Mouse (Mus musculus): ENCODE results near the gene Slc39a11.

The Slc39a11 gene

DNA sequence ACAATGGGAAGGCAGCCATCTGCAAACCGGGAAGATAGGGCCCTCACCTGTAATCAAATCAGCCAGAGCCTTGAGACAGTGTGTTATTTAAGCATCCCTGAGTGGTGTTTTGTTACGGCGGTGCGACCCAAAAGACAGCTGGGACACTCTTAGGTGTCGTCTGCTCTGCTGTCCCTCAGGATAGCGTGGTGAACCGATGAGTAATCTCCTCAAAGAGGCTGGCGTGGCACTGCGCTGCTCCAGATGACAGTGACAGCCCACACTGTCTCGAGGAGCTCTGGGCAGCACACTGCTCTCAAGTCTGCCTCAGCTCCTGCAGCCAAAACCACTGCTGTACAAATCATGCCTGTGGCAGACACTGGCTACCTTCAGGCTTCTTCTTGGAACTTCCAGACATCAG lies 133.7 kb downstream of the Slc39a11 start:
- no peak for DNase-seq (ENCODE audit: low read depth in 1 of 2, low spot score in 2 of 2)

- no peak for DNase-seq (ENCODE audit: low read depth in 1 of 2, low spot score in 2 of 2)
Measured at GRCm38 (mm10) chr11:113512976-113513375, 136.9 kb downstream of the Slc39a11 start.

DNA sequence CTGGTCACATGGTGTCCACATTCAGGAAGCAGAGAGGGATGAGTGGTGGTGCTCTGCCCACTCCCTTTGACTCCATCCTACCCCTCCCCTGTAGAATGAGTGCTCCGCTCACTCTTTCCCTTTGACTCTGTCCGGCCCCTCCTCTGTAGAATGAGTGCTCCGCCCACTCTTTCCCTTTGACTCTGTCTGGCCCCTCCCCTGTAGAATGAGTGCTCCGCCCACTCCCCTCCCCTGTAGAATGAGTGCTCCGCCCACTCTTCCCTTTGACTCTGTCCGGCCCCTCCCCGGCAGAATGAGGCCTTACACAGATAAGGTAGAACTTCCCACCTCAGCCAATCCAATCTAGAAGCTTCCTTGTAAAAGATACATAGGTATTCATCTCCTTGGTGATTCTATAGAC lies 137.7 kb downstream of the Slc39a11 start:
- DNase-seq (ENCODE audit: low read depth in 1 of 2, low spot score in 2 of 2) = no peak

- DNase-seq (ENCODE audit: low read depth in 1 of 2, low spot score in 2 of 2) = no peak
Measured at GRCm38 (mm10) chr11:113510969-113511625, 138.8 kb downstream of the Slc39a11 start.

DNA sequence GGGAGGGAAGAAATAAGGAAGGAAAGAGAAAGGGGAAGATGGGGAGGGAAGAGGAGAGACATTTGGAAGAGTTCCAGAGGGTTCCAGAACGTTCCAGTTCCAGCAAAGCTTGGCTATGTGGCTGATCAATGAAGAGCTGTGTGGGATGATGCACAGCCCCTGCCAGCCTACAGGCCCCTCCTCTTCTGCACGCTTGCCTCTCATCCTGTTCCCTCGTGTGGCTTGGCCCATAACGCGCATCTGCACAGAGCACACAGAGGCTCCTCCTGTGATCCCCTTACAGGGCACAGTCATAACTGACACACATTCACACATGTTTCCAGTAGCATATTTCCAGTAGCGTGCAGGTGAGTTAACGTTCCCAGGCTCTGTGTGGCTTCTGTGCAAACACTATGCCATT lies 139.6 kb downstream of the Slc39a11 start:
- DNase-seq (ENCODE audit: low read depth in 1 of 2, low spot score in 2 of 2) = no peak

DNA sequence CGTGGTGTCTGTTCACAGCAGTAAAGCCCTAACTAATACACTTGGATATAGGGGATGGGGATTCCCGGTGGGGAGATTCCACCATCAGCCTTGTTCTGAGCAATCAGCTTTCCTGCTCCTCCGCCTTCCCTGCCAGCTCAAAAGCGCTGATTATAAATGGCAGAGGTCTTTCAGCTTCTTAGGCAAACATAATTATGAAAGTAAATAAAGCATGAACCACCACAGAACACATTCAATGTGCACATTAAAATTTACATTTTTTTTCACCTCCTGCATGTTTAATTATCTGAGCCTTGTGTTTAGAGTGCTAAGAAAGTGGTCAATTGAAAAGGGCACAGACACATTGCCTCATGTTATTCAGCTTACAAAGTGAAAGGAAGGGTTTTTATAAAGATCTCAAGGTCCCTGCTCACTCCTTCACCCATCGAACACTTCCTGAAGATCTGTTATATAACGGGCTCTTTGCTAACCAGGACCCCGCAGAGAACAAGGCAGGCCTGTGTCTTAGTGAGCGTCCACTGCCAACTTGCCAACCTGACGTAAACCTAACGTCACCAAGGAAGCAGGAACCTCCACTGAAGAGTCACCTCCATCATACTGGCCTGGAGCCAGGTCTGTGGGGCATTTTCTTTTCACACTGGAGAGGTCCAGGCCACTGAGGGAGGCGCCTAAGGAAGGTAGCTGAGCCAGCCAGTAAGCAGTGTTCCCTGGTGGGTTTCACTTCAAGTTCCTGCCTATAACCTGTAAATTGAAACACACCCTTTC lies 142.0 kb downstream of the Slc39a11 start:
- no peak for DNase-seq (ENCODE audit: low read depth in 1 of 2, low spot score in 2 of 2)

DNA sequence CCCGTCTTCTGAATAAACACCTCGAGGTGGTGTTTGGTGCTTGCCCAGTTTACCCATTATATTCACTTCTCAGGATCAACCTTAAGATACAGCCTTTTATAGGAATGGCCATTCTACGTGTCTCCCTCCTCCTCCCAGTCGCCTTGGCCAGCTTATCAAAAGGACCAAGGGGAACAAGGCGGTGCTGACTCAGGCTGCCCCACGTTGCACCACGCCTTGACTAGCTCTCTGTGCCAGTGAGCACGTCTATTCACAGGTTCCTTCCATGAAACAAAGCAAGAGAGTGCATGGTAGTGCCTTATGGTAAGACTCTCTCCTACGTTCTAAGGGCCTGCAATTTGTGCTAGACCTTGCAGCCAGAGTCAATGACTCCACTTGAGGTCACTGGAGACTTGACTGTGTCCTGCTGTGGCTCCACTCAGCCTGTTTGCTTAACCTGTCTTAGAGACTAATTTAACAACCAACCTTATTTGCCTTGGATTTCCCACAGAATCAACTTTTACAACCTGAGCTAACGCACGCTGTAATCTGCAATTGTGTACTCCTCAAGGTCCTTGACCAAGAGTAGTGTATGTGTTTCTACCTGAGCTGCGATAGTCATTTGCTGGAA lies 144.2 kb downstream of the Slc39a11 start:
- no peak for DNase-seq (ENCODE audit: low read depth in 1 of 2, low spot score in 2 of 2)

DNA sequence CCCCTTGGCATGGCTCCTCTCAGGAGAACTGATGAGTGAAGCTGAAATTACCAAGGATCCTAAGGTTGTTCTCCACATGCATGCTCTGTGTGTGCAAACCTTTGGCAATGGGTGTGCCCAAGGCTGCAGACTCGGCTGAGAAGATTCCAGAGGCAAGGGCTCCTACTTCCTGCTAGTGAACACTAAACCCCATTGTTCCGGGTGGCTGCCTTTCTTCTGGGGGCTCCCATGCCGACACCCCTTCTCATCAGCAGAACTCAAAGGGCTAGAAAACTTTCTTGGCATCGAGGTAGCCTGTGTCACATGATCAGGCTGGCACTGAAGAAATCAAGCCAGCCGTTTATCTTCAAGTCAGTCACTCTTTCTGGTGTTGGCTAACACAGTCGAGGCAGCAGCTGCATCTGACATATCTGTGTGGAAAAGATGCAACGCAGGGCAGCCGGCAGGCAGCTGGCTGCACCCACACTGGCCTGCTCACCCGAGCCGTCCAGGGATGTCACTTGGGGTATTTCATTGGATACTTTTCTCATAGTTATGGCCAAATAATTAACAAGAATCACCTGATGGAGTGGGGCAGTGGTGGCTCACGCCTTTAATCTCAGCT lies 145.3 kb downstream of the Slc39a11 start:
- no peak for DNase-seq (ENCODE audit: low read depth in 1 of 2, low spot score in 2 of 2)

DNA sequence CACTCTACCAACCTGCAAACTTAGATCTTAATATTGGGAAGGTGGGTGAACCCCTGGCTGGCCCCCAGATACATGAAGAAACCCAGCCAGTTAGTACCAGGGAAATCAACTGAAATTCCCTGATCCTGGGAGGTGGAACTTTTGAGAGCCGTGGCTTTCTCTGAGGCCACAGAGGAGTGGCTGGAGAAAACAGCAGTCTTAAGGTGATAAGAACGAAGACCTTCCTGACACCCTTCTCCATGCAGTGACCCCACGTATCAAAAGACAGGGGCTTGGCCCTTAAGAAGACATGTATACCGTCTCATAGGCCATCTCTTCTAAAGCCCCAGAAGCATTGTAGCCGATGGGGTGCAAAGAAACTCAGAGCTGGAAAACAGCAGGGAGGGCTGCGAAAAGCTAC lies 146.9 kb downstream of the Slc39a11 start:
- no peak for DNase-seq (ENCODE audit: low read depth in 1 of 2, low spot score in 2 of 2)

DNA sequence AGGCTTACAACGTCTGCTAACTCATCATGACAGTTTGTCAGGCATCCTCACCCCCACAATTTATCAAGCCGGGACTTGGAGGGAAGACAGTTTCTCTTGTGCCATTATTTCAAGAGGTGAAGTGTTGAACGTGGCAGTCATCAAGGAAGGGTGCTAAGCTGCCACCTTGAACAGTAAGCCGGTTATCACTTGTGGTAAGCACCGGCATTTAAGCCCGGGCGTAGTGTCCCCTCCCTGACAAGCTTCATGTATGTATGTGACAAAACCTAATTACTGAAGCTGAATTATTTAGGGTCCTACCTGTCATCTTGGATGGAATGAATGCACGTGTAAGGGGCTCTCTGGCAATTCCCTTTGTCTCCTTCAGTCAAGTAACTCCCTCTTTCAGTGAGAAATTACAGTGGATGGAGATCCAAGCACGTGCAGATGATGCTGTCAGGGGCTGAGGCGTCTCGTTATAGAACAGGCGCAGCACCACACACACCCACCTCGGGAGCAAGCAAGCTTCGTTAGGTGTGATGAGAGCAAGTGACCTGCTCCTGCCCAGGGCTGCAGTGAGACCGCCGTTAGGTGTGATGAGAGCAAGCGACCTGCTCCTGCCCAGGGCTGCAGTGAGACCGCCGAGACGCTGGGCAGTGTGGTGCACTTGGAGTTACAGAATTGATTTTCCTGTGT lies 149.1 kb downstream of the Slc39a11 start:
- DNase-seq (ENCODE audit: low read depth in 1 of 2, low spot score in 2 of 2) = no peak

DNA sequence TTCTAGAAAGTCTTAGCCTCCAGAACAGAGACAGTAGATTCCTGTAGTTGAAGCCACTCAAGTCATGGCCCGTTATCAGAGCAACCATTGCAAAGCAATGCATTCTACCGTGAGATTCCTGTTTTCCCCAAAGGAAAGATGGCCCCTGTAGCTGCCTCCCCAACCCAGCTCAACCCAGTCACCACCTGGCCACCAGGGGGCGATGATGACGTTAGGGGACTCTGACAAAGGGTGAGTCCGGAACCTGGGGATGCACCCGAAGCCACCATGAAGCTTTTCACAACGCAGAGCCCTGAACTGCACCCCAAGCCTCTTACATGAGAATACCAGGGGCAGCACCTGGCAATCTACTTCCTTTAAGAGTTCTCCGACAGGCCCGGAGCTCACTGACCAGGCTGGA lies 151.0 kb downstream of the Slc39a11 start:
- peak in 1 of 2 experiments; percentile 21 for DNase-seq (ENCODE audit: low read depth in 1 of 2, low spot score in 2 of 2)

GRCm38 (mm10) chr11:113494021-113494546 lies 155.8 kb downstream of the Slc39a11 start:
- no peak for DNase-seq (ENCODE audit: low read depth in 1 of 2, low spot score in 2 of 2)

GRCm38 (mm10) chr11:113490530-113491520 lies 159.1 kb downstream of the Slc39a11 start:
- no peak for DNase-seq (ENCODE audit: low read depth in 1 of 2, low spot score in 2 of 2)

GRCm38 (mm10) chr11:113487603-113488335 lies 162.1 kb downstream of the Slc39a11 start:
- no peak for DNase-seq (ENCODE audit: low read depth in 1 of 2, low spot score in 2 of 2)

GRCm38 (mm10) chr11:113484037-113484436 lies 165.8 kb downstream of the Slc39a11 start:
- no peak for DNase-seq (ENCODE audit: low read depth in 1 of 2, low spot score in 2 of 2)

GRCm38 (mm10) chr11:113477550-113477949 lies 172.3 kb downstream of the Slc39a11 start:
- no peak for DNase-seq (ENCODE audit: low read depth in 1 of 2, low spot score in 2 of 2)

DNA sequence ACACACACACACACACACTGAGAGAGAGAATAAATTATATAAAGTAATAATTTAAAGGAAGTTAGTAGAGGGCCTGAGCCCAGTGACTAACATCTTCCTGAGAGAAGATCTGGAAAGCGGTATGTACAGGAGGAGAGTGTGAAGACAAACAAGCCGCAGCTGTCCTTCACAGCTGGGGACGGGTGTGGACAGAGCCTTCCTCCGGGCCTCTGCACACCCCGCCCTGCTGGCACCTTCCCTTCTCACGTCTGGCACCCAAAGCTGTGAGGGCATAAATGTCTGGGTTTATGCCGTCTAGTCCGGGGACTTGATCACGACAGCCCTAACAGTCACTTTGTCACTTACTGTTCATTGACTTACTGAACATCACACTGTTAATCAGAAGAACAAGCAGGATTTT lies 173.2 kb downstream of the Slc39a11 start:
- no peak for DNase-seq (ENCODE audit: low read depth in 1 of 2, low spot score in 2 of 2)

GRCm38 (mm10) chr11:113475491-113475890 lies 174.4 kb downstream of the Slc39a11 start:
- no peak for DNase-seq (ENCODE audit: low read depth in 1 of 2, low spot score in 2 of 2)

DNA sequence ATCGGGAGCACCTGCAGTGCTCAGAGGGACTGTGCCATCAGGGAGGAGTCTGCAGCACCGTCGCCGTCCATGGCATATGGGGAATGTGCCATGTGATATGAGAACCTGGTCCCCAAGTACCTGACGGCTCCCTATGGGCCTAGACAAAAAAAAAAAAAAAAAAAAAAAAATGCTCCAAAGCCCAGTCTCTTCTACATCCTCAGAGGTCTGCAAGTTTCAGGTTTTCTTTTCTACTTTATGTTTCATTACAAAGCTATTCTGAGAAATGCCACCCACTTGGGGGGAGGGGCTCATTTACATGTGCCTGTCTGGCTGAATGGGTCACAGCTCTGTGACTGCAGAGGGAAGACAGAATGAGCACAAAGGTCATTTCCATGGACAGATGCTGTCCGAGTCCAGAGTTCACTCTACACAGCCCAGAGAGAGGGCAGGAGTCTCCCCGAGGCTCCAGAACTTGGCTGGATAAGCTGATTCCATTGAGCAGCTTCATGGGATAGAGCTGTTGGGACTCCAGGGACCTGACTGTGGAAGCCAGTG lies 175.8 kb downstream of the Slc39a11 start:
- DNase-seq (ENCODE audit: low read depth in 1 of 2, low spot score in 2 of 2) = no peak

All from monocyte, adult 2 months (primary cell).